Mouse (Mus musculus): Measurements from ENCODE around the gene Ccdc188.
"Not testable (repeated sequence)": the region's sequence is repeated elsewhere in the genome, so short reads cannot be mapped to it uniquely, and the experiment has no call there.

Ccdc188 gene

GRCm38 (mm10) chr16:18217579-18217978 lies at the start of gene Ccdc188:
Gene Ccdc188 (plus strand): TSS chr16:18217879.
- no peak for DNase-seq (ENCODE audit: low spot score in 2 of 2)

GRCm38 (mm10) chr16:18169156-18169555 lies 48.5 kb upstream of the Ccdc188 start:
- no peak for DNase-seq (ENCODE audit: low spot score in 2 of 2)

- DNase-seq (ENCODE audit: low spot score in 2 of 2): no peak
Measured at GRCm38 (mm10) chr16:18169776-18170175, 47.9 kb upstream of the Ccdc188 start.

- peak; percentile 77 to 86 for DNase-seq (ENCODE audit: low spot score in 2 of 2)
Measured at GRCm38 (mm10) chr16:18172266-18172855, 45.3 kb upstream of the Ccdc188 start.

GRCm38 (mm10) chr16:18173231-18173630 lies 44.4 kb upstream of the Ccdc188 start:
- DNase-seq (ENCODE audit: low spot score in 2 of 2): no peak

- DNase-seq (ENCODE audit: low spot score in 2 of 2): no peak
Measured at GRCm38 (mm10) chr16:18173788-18174187, 43.9 kb upstream of the Ccdc188 start.

- no peak for DNase-seq (ENCODE audit: low spot score in 2 of 2)
Measured at GRCm38 (mm10) chr16:18175817-18176541, 41.7 kb upstream of the Ccdc188 start.

GRCm38 (mm10) chr16:18176758-18177157 lies 40.9 kb upstream of the Ccdc188 start:
- no peak for DNase-seq (ENCODE audit: low spot score in 2 of 2)

- no peak for DNase-seq (ENCODE audit: low spot score in 2 of 2)
Measured at GRCm38 (mm10) chr16:18179591-18179990, 38.1 kb upstream of the Ccdc188 start.

- no peak for DNase-seq (ENCODE audit: low spot score in 2 of 2)
Measured at GRCm38 (mm10) chr16:18181398-18181797, 36.3 kb upstream of the Ccdc188 start.

- DNase-seq (ENCODE audit: low spot score in 2 of 2): no peak
Measured at GRCm38 (mm10) chr16:18182766-18183165, 34.9 kb upstream of the Ccdc188 start.

GRCm38 (mm10) chr16:18185715-18186449 lies 31.8 kb upstream of the Ccdc188 start:
- DNase-seq (ENCODE audit: low spot score in 2 of 2): no peak

GRCm38 (mm10) chr16:18186798-18187197 lies 30.9 kb upstream of the Ccdc188 start:
- DNase-seq (ENCODE audit: low spot score in 2 of 2): no peak

- DNase-seq (ENCODE audit: low spot score in 2 of 2): no peak
Measured at GRCm38 (mm10) chr16:18187221-18187620, 30.5 kb upstream of the Ccdc188 start.

- no peak for DNase-seq (ENCODE audit: low spot score in 2 of 2)
Measured at GRCm38 (mm10) chr16:18191006-18191405, 26.7 kb upstream of the Ccdc188 start.

- DNase-seq (ENCODE audit: low spot score in 2 of 2): no peak
Measured at GRCm38 (mm10) chr16:18194208-18194985, 23.3 kb upstream of the Ccdc188 start.

- DNase-seq (ENCODE audit: low spot score in 2 of 2): no peak
Measured at GRCm38 (mm10) chr16:18195068-18195467, 22.6 kb upstream of the Ccdc188 start.

GRCm38 (mm10) chr16:18195561-18195960 lies 22.1 kb upstream of the Ccdc188 start:
- not testable (repeated sequence) for DNase-seq (ENCODE audit: low spot score in 2 of 2)

GRCm38 (mm10) chr16:18197881-18198280 lies 19.8 kb upstream of the Ccdc188 start:
- no peak for DNase-seq (ENCODE audit: low spot score in 2 of 2)

GRCm38 (mm10) chr16:18198365-18199098 lies 19.1 kb upstream of the Ccdc188 start:
- DNase-seq (ENCODE audit: low spot score in 2 of 2): no peak

GRCm38 (mm10) chr16:18200062-18200461 lies 17.6 kb upstream of the Ccdc188 start:
- no peak for DNase-seq (ENCODE audit: low spot score in 2 of 2)

Measured in cerebellum, postnatal 4 days (tissue).